Mouse (Mus musculus): ENCODE data around the gene Stum. TPM values are rescaled to one million over a fixed set of nuclear protein-coding genes. Genes with fewer than 3 reads are reported as not detected.

Gene Stum
- total and polyA plus RNA-seq, 3 experiments: 0.42 to 0.61 (median 0.51) TPM

DNA sequence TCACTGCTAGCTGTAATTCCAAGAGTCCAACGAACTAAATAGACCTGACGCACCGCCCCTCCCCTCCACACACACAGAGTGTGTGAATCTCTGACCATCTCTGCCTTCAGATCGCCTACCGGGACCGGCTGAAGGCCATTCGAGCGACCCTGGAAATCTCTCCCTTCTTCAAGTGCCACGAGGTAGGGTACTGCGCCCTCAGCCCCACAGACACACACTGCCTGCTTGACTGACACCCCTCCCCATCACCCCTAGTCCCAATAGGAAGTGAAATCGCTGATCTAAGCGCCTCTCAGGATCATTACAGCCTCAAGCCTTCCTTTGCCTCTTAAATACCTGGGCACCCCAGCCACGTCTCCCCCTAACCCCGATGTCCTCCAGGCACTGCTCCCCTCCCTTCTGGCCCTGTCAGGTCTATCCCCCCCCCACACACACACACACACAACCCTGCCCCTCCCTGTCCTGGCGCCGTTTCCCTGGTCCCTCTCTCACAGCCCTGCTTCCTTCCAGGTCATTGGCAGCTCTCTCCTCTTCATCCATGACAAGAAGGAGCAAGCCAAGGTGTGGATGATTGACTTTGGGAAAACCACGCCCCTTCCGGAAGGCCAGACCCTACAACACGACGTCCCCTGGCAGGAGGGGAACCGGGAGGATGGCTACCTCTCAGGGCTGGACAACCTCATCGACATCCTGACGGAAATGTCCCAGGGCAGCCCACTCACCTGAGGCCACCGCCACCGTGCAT is 62.0 kb downstream of the Stum start:
- Histone ChIP-seq H3K27me3 (replicated peaks) (no peaks in the 10 kb centered on the region), H3K4me2 (ENCODE audit: insufficient read depth, low read depth, poor library complexity, severe bottlenecking) (no peak overlapping the region), H3K4me1 (ENCODE audit: control insufficient read depth in 1 of 2, insufficient read depth in 2 of 2) (peaks cover 61 to 96% of the 10 kb centered on the region in 2 experiments), H3K36me3 (replicated peaks in 1 of 2; ENCODE audit: control insufficient read depth in 1 of 2, insufficient read depth in 1 of 2, low read length in 1 of 2) (peaks cover 30 to 67% of the 10 kb centered on the region in 2 experiments), H3K9me3 (replicated peaks; ENCODE audit: low read length) (no peaks in the 10 kb centered on the region), H3K27ac (ENCODE audit: insufficient read depth, low read depth) (peak overlapping the region; percentile 27; the same call in 1 of the 2 replicates), H3K79me2 (replicated peaks; ENCODE audit: control insufficient read depth, extremely low read depth, insufficient read depth, poor library complexity, severe bottlenecking) (no peaks in the 10 kb centered on the region), H3K9ac (ENCODE audit: insufficient read depth, low read depth) (no peak overlapping the region), H3K4me3 (replicated peaks in 1 of 3; ENCODE audit: low read depth in 2 of 3, low read length in 2 of 3, poor library complexity in 1 of 3) (peak overlapping the region in 1 of 3 experiments; percentile 7)
- DNase-seq (ENCODE audit: extremely low read depth): no peak
- dilution Hi-C loops (cut with MboI; ENCODE audit: extremely low pct_ligation_motif_present, extremely low pct_unique_long_range_greater_than_20kb, low sequenced_read_pairs): no loop called here
- TF ChIP-seq ZKSCAN1 (IDR thresholded peaks at IDR 0.05; ENCODE audit: borderline replicate concordance, low read depth, low read length) (no peak), MAFK (IDR thresholded peaks at IDR 0.05; ENCODE audit: insufficient replicate concordance, low read length) (peak; percentile 83), TBP (conservative IDR thresholded peaks at IDR 0.05; ENCODE audit: low read depth, low read length) (no peak), JUND (conservative IDR thresholded peaks at IDR 0.05; ENCODE audit: low read depth, low read length) (no peak)
- in situ Hi-C loops (cut with MboI; ENCODE audit: low pct_ligation_motif_present, low pct_unique_long_range_greater_than_20kb, low sequenced_read_pairs): loop anchor here (25.0 kb wide), 1 partner anchor 559 kb away; no protein-coding TSS in a partner anchor

- in situ Hi-C loops (cut with MboI; ENCODE audit: low pct_ligation_motif_present, low pct_unique_long_range_greater_than_20kb, low sequenced_read_pairs): loop anchor here (25.0 kb wide), 1 partner anchor 558 kb away; no protein-coding TSS in a partner anchor
- Histone ChIP-seq H3K27me3 (replicated peaks) (no peaks in the 10 kb centered on the region), H3K9me3 (replicated peaks; ENCODE audit: low read length) (no peaks in the 10 kb centered on the region), H3K4me1 (ENCODE audit: control insufficient read depth in 1 of 2, insufficient read depth in 2 of 2) (peaks cover 58 to 96% of the 10 kb centered on the region in 2 experiments), H3K4me3 (replicated peaks in 1 of 3; ENCODE audit: low read depth in 2 of 3, low read length in 2 of 3, poor library complexity in 1 of 3) (no peak overlapping the region), H3K79me2 (replicated peaks; ENCODE audit: control insufficient read depth, extremely low read depth, insufficient read depth, poor library complexity, severe bottlenecking) (no peaks in the 10 kb centered on the region), H3K9ac (ENCODE audit: insufficient read depth, low read depth) (no peak overlapping the region), H3K27ac (ENCODE audit: insufficient read depth, low read depth) (no peak overlapping the region), H3K36me3 (replicated peaks in 1 of 2; ENCODE audit: control insufficient read depth in 1 of 2, insufficient read depth in 1 of 2, low read length in 1 of 2) (peaks cover 36 to 68% of the 10 kb centered on the region in 2 experiments), H3K4me2 (ENCODE audit: insufficient read depth, low read depth, poor library complexity, severe bottlenecking) (no peak overlapping the region)
- TF ChIP-seq HCFC1 (IDR thresholded peaks at IDR 0.05; ENCODE audit: low read depth, low read length) (no peak), ZMIZ1 (IDR thresholded peaks at IDR 0.05; ENCODE audit: low read depth, low read length) (no peak), ZKSCAN1 (IDR thresholded peaks at IDR 0.05; ENCODE audit: borderline replicate concordance, low read depth, low read length) (peak; percentile 79), POLR2A (IDR thresholded peaks at IDR 0.05; ENCODE audit: low read depth, low read length) (no peak)
- no peak for DNase-seq (ENCODE audit: extremely low read depth)
- dilution Hi-C loops (cut with MboI; ENCODE audit: extremely low pct_ligation_motif_present, extremely low pct_unique_long_range_greater_than_20kb, low sequenced_read_pairs): no loop called here
Observed at GRCm38 (mm10) chr1:180420496-180421164, 62.7 kb downstream of the Stum start.

GRCm38 (mm10) chr1:180419059-180419458 is 64.2 kb downstream of the Stum start:
- peaks cover 44 to 81% of the 10 kb centered on the region in 2 experiments for H3K36me3 ChIP-seq (replicated peaks in 1 of 2; ENCODE audit: control insufficient read depth in 1 of 2, insufficient read depth in 1 of 2, low read length in 1 of 2)

More at GRCm38 (mm10) chr1:180419059-180419458, 64.2 kb downstream of the Stum start:
- no peak for TF ChIP-seq RAD21 (IDR thresholded peaks at IDR 0.05; ENCODE audit: low read depth, low read length)
- TF ChIP-seq ZNF384 (IDR thresholded peaks at IDR 0.05; ENCODE audit: low read depth, low read length): no peak
- TF ChIP-seq USF2 (conservative IDR thresholded peaks at IDR 0.05; ENCODE audit: low read depth, low read length): no peak
- TF ChIP-seq TBP (conservative IDR thresholded peaks at IDR 0.05; ENCODE audit: low read depth, low read length): no peak
- no peak for TF ChIP-seq SMC3 (IDR thresholded peaks at IDR 0.05; ENCODE audit: low read depth, low read length)
- H3K4me3 ChIP-seq (replicated peaks in 1 of 3; ENCODE audit: low read depth in 2 of 3, low read length in 2 of 3, poor library complexity in 1 of 3): no peak overlapping the region
- no peak overlapping the region for H3K4me2 ChIP-seq (ENCODE audit: insufficient read depth, low read depth, poor library complexity, severe bottlenecking)
- H3K9ac ChIP-seq (ENCODE audit: insufficient read depth, low read depth): no peak overlapping the region
- no peaks in the 10 kb centered on the region for H3K79me2 ChIP-seq (replicated peaks; ENCODE audit: control insufficient read depth, extremely low read depth, insufficient read depth, poor library complexity, severe bottlenecking)
- no peak overlapping the region for H3K27ac ChIP-seq (ENCODE audit: insufficient read depth, low read depth)
- no peaks in the 10 kb centered on the region for H3K9me3 ChIP-seq (replicated peaks; ENCODE audit: low read length)
- dilution Hi-C loops (cut with MboI; ENCODE audit: extremely low pct_ligation_motif_present, extremely low pct_unique_long_range_greater_than_20kb, low sequenced_read_pairs): no loop called here
- H3K27me3 ChIP-seq (replicated peaks): no peaks in the 10 kb centered on the region
- in situ Hi-C loops (cut with MboI; ENCODE audit: low pct_ligation_motif_present, low pct_unique_long_range_greater_than_20kb, low sequenced_read_pairs): loop anchor here (25.0 kb wide), 1 partner anchor 557 kb away; no protein-coding TSS in a partner anchor
- H3K4me1 ChIP-seq (ENCODE audit: control insufficient read depth in 1 of 2, insufficient read depth in 2 of 2): peaks cover 47 to 82% of the 10 kb centered on the region in 2 experiments
- DNase-seq (ENCODE audit: extremely low read depth): no peak

Data from CH12.LX (cell line).